Mouse (Mus musculus): ENCODE results near the gene Nsun2. TPM values are rescaled to one million over a fixed set of nuclear protein-coding genes. Genes with fewer than 3 reads are reported as not detected.

Gene Nsun2
- total RNA-seq, 1 experiment from 2014 or later = 84.4 TPM

- no peak for DNase-seq
These were observed 104.1 kb downstream of the Nsun2 start for GRCm38 (mm10) chr13:69637657-69638056.

DNA sequence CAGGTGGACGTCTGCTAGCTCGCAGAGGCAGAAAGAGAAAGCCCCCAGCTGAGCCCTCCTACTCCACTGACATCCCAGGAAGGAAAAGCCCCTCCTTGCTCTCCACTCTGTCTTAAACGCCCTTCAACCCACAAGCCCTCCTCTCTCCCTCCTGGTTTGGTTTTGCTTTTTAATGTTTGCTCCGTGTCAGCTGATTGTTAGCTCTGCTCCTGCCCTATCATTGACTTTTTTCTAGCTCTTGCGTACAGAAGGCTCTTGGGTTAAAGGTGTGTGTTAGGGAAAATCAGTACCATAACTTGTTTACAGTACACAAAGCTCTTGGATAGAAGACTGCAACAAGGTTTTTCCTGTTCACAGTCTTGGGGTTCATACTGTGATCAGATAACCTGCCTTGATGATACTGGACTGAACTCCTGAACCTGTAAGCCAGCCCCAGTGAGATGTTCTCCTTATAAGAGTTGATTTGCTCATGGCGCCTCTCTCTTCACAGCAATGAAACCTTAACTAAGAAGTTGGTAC, 104.6 kb downstream of the Nsun2 start:
- no peak for DNase-seq

DNA sequence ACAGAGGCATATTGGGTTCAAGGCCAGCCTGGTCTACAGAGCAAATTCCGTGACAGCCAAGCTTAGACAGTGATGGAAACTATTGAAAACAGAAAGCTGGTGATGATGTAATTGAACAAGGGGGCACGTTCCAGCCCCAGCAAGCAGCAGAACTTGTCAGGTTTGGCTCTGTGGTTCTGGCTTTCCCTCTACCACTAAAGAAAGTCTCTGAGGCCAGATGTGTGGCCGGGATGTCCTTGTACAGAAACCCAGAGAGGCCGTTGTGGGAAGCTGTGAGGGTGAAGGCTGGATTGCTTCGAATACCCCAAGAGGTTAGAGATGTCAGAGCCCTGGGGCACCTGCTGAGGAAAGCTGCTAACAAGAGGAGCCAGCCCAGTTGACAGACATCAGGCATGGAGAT, 105.7 kb downstream of the Nsun2 start:
- no peak for DNase-seq

GRCm38 (mm10) chr13:69640126-69640525, 106.6 kb downstream of the Nsun2 start:
- DNase-seq = no peak

- DNase-seq = no peak
These were observed 107.0 kb downstream of the Nsun2 start for GRCm38 (mm10) chr13:69640541-69640940.

DNA sequence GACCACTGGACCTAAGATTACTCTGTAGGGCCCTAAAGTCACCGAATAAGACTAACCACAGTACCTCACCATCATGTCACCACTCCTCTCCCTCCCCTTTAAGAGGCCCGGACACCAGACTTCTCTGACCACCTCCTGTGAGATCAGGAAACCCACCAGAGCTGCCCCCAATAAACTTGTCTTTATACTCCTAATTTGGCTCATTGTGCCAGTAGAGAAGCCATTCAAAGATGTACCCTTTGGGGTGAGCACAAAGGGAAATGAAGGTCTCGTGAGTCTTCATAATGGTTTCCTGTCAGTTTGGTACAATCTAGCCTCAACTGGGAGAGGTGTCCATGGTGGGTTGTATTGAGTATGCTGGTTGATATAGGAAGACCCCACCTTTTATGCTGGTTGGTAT, 107.5 kb downstream of the Nsun2 start:
- no peak for DNase-seq

DNA sequence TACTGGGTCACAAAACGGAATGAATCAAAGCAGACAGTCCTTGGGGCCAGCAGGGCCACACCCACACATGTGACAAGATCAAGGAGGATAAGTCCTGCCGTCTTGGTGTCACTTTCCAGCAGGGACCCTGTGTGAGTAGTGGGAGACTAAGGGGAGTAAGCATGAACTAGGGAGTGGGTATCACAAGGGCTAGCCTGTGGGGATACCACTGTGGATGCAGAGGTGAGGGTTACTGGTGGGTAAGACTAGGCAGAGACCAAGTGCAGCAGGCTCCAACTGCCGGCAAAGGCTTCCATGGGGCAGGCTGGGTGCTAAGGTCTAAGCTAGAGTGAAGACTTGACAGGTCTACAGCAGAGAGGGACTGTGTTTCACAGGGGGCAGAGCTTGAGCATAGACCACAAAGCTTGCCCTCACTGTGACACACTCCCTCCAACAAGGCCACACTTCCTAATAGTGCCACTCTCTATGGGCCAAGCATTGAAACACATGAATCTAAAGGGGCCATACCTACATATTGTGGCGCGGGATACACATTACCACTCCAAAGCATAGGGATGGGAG, 109.2 kb downstream of the Nsun2 start:
- DNase-seq = no peak

DNA sequence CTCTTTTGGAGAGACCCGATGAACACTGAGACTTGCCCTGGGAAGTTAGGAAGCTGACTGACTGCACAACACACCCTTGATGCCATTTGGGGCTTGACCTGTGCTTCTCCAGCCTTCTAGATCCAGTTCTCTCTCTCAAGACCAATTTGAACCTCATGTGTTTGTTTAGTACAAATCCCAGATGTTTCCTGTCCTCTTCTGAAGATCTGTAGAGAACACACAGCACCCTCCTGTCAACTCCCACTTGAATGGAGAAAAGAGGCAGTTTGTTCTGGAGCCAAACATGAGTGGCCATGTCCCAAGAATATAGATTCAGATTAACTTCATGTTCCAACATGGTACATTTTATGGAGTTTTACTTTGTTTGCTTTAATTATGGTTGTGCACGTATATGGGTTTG, 110.4 kb downstream of the Nsun2 start:
- no peak for DNase-seq

GRCm38 (mm10) chr13:69644427-69645166, 111.1 kb downstream of the Nsun2 start:
- no peak for DNase-seq

GRCm38 (mm10) chr13:69645694-69646423, 112.3 kb downstream of the Nsun2 start:
- no peak for DNase-seq

GRCm38 (mm10) chr13:69646481-69646880, 112.9 kb downstream of the Nsun2 start:
- DNase-seq = no peak

- no peak for DNase-seq
These were observed 121.0 kb downstream of the Nsun2 start for GRCm38 (mm10) chr13:69654508-69654907.

GRCm38 (mm10) chr13:69672121-69672520, 138.6 kb downstream of the Nsun2 start:
- DNase-seq = no peak

DNA sequence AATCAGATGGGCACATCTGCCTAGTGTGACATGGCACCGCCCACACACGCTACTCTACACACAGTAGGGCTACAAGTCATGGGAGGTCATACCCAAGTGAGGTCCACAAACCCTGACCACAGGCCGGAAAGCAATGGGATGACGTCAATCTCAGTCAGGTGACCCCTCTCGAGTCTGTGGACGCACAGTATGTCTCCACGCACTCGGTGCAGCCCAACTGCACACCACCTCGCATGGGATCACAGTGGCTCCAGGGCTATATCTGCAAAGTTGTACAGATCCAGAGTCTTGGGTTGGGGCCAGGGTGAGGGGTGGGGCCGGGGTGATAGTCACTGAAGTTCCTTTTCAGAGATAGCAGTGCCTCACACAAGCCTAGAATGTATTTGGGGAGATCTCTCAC, 139.0 kb downstream of the Nsun2 start:
- DNase-seq = no peak

DNA sequence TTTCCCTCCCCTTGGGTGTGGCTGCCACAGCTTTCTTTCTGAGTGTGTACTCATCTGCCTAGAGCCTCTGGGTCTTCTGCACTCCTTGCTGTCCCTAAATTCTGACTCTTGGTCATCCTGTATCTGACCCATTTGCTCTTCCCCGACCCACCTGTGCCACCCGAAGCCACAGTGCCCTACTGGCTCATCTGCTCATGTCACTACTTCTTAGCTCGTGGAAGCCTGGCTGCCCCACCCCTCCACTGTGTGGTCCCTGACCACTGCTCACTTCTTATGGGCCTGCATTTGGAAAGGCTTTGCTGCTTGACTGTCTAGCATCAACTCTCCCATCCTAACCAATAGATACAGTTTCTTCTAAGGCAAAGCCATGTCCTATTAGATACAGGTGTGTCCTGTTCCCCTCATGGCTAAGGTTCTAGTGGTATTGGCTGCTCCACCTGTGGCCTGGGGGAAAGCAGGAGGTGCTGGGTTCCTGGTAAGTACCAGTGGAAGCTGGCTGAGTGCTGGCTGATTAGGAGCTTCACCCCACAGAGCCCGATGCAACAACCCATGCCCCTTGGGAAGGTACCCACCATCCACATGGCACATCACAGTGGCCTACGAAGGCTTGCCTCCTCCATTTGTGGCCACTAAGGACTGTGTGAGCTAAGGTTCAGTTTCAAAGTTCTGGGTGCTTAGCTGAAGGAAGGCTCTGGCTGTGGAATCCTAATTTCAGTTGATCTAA, 139.8 kb downstream of the Nsun2 start:
- DNase-seq = no peak

DNA sequence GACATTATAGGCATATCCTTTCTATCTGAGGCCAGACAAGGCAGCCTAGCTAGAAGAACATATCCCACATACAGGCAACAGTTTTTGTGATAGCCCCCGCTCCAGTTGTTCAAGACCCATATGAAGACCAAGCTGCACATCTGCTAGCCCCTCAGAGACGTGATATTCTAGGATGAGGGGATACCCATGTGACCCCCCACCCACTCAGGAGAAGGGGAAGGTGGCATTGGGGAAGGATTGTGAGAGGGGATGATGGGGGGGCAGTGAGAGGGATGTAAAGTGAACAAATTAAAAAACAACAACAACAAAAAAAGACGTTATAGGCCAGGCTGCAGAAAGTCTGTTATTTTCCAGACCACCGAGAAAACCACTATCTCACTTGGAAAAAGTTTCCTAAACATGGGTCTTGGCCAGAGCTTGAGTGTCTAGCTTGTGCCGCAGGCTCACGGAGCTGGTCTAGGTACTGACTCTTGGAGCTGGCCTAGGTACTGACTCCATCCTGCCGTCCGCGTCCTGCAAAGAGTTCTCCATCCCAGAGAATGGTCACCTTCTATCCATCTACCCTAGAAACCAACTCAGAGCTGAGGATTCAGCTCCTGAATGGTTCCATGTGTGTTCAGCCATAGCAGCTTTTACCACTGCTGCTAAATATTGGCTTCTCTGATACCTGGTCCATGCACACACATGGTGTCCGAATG, 140.5 kb downstream of the Nsun2 start:
- DNase-seq = no peak

Other genes starting within 250 kb of the Nsun2 start
- gene Tent4a, start 871 bp downstream of the Nsun2 start, total RNA-seq (2021) = 23.4 and 25.4 TPM in 2 replicates
- gene Srd5a1, start 77.7 kb downstream of the Nsun2 start, total RNA-seq (2021) = 29.5 and 31.7 TPM in 2 replicates
- gene Ube2ql1, start 206.1 kb downstream of the Nsun2 start, total RNA-seq (2021) = 2.1 and 6.0 TPM in 2 replicates